Mouse (Mus musculus) limb, embryonic 14.5 days (tissue): ENCODE results near the gene BC028528. TPM values are rescaled to one million over a fixed set of nuclear protein-coding genes. Genes with fewer than 3 reads are reported as not detected.

Experiments
- ATAC-seq: fragments of 200-750 bp; cut with Nextera tagmentation; 2 replicates; pipeline ENCODE4 v1.8.0; 2017; ENCODE audit warnings: low read depth, moderate number of reproducible peaks, moderate TSS enrichment; ENCODE audit not compliant: low FRiP score
- DNase-seq: peaks from one replicate; pipeline ENCODE4 v3.0.0-alpha.2; 2015; ENCODE audit warnings: low spot score
- H3K27ac ChIP-seq: fragments of 300-500 bp; sonication (generic); replicated peaks from 2 replicates; pipeline ENCODE4 v1.5.1; 2014; ENCODE audit warnings: low read depth, mild to moderate bottlenecking, low read length, moderate library complexity, mixed read lengths
- H3K27me3 ChIP-seq: fragments of 300-500 bp; sonication (generic); 2 replicates; pipeline ENCODE4 v1.6.1; 2014; ENCODE audit warnings: low read length, mixed read lengths; ENCODE audit not compliant: control insufficient read depth, insufficient read depth
- H3K36me3 ChIP-seq: fragments of 300-500 bp; sonication (generic); 2 replicates; pipeline ENCODE4 v1.6.1; 2014; ENCODE audit warnings: mild to moderate bottlenecking, low read length, moderate library complexity, mixed read lengths; ENCODE audit not compliant: control insufficient read depth, insufficient read depth
- H3K4me1 ChIP-seq: fragments of 300-500 bp; sonication (generic); 2 replicates; pipeline ENCODE4 v1.6.1; 2014; ENCODE audit warnings: antibody characterized with exemption, low read length, mixed read lengths; ENCODE audit not compliant: control insufficient read depth, insufficient read depth
- H3K4me2 ChIP-seq: fragments of 300-500 bp; sonication (generic); replicated peaks from 2 replicates; pipeline ENCODE4 v1.6.1; 2014; ENCODE audit warnings: low read depth, mild to moderate bottlenecking, low read length, moderate library complexity; ENCODE audit not compliant: severe bottlenecking
- H3K4me3 ChIP-seq: fragments of 300-500 bp; sonication (generic); replicated peaks from 2 replicates; pipeline ENCODE4 v1.5.1; 2014; ENCODE audit warnings: low read length
- H3K9ac ChIP-seq: fragments of 300-500 bp; sonication (generic); 2 replicates; pipeline ENCODE4 v1.6.1; 2014; ENCODE audit warnings: mild to moderate bottlenecking, low read depth, low read length, moderate library complexity; ENCODE audit not compliant: severe bottlenecking
- H3K9me3 ChIP-seq: fragments of 300-500 bp; sonication (generic); 2 replicates; pipeline ENCODE4 v1.6.1; 2016; ENCODE audit warnings: low read length; ENCODE audit not compliant: control insufficient read depth
- POLR2A ChIP-seq: fragments of 200-500 bp; IDR thresholded peaks from 2 replicates; pipeline ENCODE4 v1.8.0; 2012; ENCODE audit warnings: inconsistent platforms, mild to moderate bottlenecking, moderate library complexity, borderline replicate concordance; ENCODE audit not compliant: insufficient read depth, insufficient read length; ENCODE audit errors: extremely low read depth
- WGBS: fragments of 180-500 bp; shearing (Covaris S2); extraction: QIAGEN DNeasy Blood & Tissue Kit; methylation state at CpG from one replicate; pipeline ENCODE4 v1.1.7; 2014; 5-methylcytosine and 5-hydroxymethylcytosine counted together
- polyA plus RNA-seq, 2 experiments: library from polyadenylated mRNA; depleted of rRNA in 1 of 2; stranded (reverse) in 1 of 2; unstranded in 1 of 2; fragments of >200 nt; fragmentation: Nextera tagmentation in 1 of 2; extraction: Ambion mirVana in 1 of 2; gene quantifications; 2 replicates each; pipeline versions ENCODE4 v1.2.1 to v1.2.3; 2012 to 2014

BC028528 gene
- 16.6 and 20.6 TPM in 2 replicates for polyA plus RNA-seq (2012; rRNA removed)
- 16.6 and 21.1 TPM in 2 replicates for polyA plus RNA-seq (2014; fragmentation: Nextera tagmentation; extraction: Ambion mirVana)

- DNase-seq, result peak; percentile 77
- H3K9me3 ChIP-seq, result no peaks in the 10 kb centered on the region
- H3K4me2 ChIP-seq, result peak within 1 kb of the TSS; percentile 42
- H3K4me3 ChIP-seq, result peak within 1 kb of the TSS; percentile 17
- no peak for TF ChIP-seq POLR2A
- peaks cover 10% of the 10 kb centered on the region; the same call in 1 of the 2 replicates for H3K4me1 ChIP-seq
- no peaks in the 10 kb centered on the region for H3K27me3 ChIP-seq
- no peak for ATAC-seq
- H3K9ac ChIP-seq, result peak within 1 kb of the TSS; percentile 21; the same call in 1 of the 2 replicates
- H3K36me3 ChIP-seq, result 0 out of 2 replicates have a peak, but pooled peaks cover 4% of the 10 kb centered on the region
- H3K27ac ChIP-seq, result peak within 1 kb of the TSS; percentile 61
- WGBS, result 26% methylated on average over 12 of the region's 12 CpGs
Observed at GRCm38 (mm10) chr3:95891211-95892065, at the start of gene BC028528. Gene BC028528 (minus strand): TSS chr3:95892005.

GRCm38 (mm10) chr3:95938835-95939234 is 47.0 kb upstream of the BC028528 start:
- WGBS, result 95% methylated on average over 15 of the region's 15 CpGs
- DNase-seq, result no peak
- Histone ChIP-seq H3K27me3 (no peaks in the 10 kb centered on the region), H3K9me3 (no peaks in the 10 kb centered on the region), H3K27ac (no peak overlapping the region), H3K36me3 (peaks cover 84% of the 10 kb centered on the region), H3K4me2 (no peak overlapping the region), H3K4me3 (no peak overlapping the region), H3K9ac (no peak overlapping the region), H3K4me1 (no peaks in the 10 kb centered on the region)
- TF ChIP-seq POLR2A, result no peak
- ATAC-seq, result no peak

GRCm38 (mm10) chr3:95938217-95938616 is 46.4 kb upstream of the BC028528 start:
- peaks cover 87% of the 10 kb centered on the region for H3K36me3 ChIP-seq
- no peaks in the 10 kb centered on the region for H3K4me1 ChIP-seq
- TF ChIP-seq POLR2A, result no peak
- H3K9ac ChIP-seq, result no peak overlapping the region
- no peak for ATAC-seq
- no peak overlapping the region for H3K27ac ChIP-seq
- 96% methylated on average over 8 of the region's 8 CpGs for WGBS
- no peaks in the 10 kb centered on the region for H3K9me3 ChIP-seq
- H3K4me2 ChIP-seq, result no peak overlapping the region
- no peak overlapping the region for H3K4me3 ChIP-seq
- no peaks in the 10 kb centered on the region for H3K27me3 ChIP-seq
- no peak for DNase-seq

GRCm38 (mm10) chr3:95934448-95934847 is 42.6 kb upstream of the BC028528 start:
- Histone ChIP-seq H3K36me3 (peaks cover 52% of the 10 kb centered on the region), H3K27me3 (no peaks in the 10 kb centered on the region), H3K4me2 (no peak overlapping the region), H3K9ac (no peak overlapping the region), H3K4me1 (0 out of 2 replicates have a peak, but pooled peaks cover 6% of the 10 kb centered on the region), H3K9me3 (no peaks in the 10 kb centered on the region), H3K4me3 (no peak overlapping the region), H3K27ac (no peak overlapping the region)
- ATAC-seq (no peak), DNase-seq (no peak)
- TF ChIP-seq POLR2A, result no peak
- WGBS, result 86% methylated on average over 1 of the region's 1 CpGs

GRCm38 (mm10) chr3:95933111-95933750 is 41.4 kb upstream of the BC028528 start:
- H3K9me3 ChIP-seq, result no peaks in the 10 kb centered on the region
- DNase-seq (no peak), ATAC-seq (no peak)
- 0 out of 2 replicates have a peak, but pooled peaks cover 6% of the 10 kb centered on the region for H3K4me1 ChIP-seq
- peaks cover 40% of the 10 kb centered on the region for H3K36me3 ChIP-seq
- no peaks in the 10 kb centered on the region for H3K27me3 ChIP-seq
- no peak for TF ChIP-seq POLR2A
- no peak overlapping the region; the same call in 1 of the 2 replicates for H3K9ac ChIP-seq
- H3K4me3 ChIP-seq, result no peak overlapping the region
- no peak overlapping the region for H3K27ac ChIP-seq
- 93% methylated on average over 7 of the region's 7 CpGs for WGBS
- H3K4me2 ChIP-seq, result no peak overlapping the region
